Mouse (Mus musculus) midbrain, embryonic 12.5 days (tissue): ENCODE measurements at regions not wholly inside any gene's neighbourhood (a gene's known extent, or its start where the extent isn't known, plus 50 kb on each side); places are given as distances from the start of the nearest gene placed in this dataset.
A peak's percentile ranks its signal among the peaks of the same experiment; 100 is the strongest.

ENCODE experiments used
- ATAC-seq: fragments of 200-750 bp; cut with Nextera tagmentation; 2 replicates; pipeline ENCODE4 v1.8.0; 2017; ENCODE audit warnings: low read depth, moderate TSS enrichment, moderate library complexity; ENCODE audit not compliant: low FRiP score
- H3K27ac ChIP-seq: fragments of 300-500 bp; sonication (generic); replicated peaks from 2 replicates; pipeline ENCODE4 v1.5.1; 2016; ENCODE audit warnings: mild to moderate bottlenecking
- H3K27me3 ChIP-seq: fragments of 300-500 bp; sonication (generic); 2 replicates; pipeline ENCODE4 v1.6.1; 2016; ENCODE audit warnings: mild to moderate bottlenecking
- H3K36me3 ChIP-seq: fragments of 300-500 bp; sonication (generic); 2 replicates; pipeline ENCODE4 v1.6.1; 2016
- H3K4me1 ChIP-seq: fragments of 300-500 bp; sonication (generic); 2 replicates; pipeline ENCODE4 v1.6.1; 2016
- H3K4me2 ChIP-seq: fragments of 300-500 bp; sonication (generic); replicated peaks from 2 replicates; pipeline ENCODE4 v1.6.1; 2016; ENCODE audit warnings: mild to moderate bottlenecking, moderate library complexity
- H3K4me3 ChIP-seq: fragments of 300-500 bp; sonication (generic); 2 replicates; pipeline ENCODE4 v1.5.1; 2016; ENCODE audit warnings: mild to moderate bottlenecking
- H3K9ac ChIP-seq: fragments of 300-500 bp; sonication (generic); replicated peaks from 2 replicates; pipeline ENCODE4 v1.6.1; 2016; ENCODE audit warnings: mild to moderate bottlenecking, moderate library complexity
- H3K9me3 ChIP-seq: fragments of 300-500 bp; sonication (generic); 2 replicates; pipeline ENCODE4 v1.6.1; 2016; ENCODE audit warnings: mild to moderate bottlenecking
- WGBS: fragments of 180-500 bp; shearing (Covaris S2); methylation state at CpG from one replicate; pipeline ENCODE4 v1.1.7; 2016; 5-methylcytosine and 5-hydroxymethylcytosine counted together

- no peak for ATAC-seq
Measured at GRCm38 (mm10) chrX:67304907-67305603, 388.3 kb downstream of the Gm1140 start.

GRCm38 (mm10) chrX:67283908-67284307 lies 409.5 kb downstream of the Gm1140 start:
- Histone ChIP-seq H3K36me3 (no peaks in the 10 kb centered on the region), H3K27ac (no peak overlapping the region), H3K27me3 (no peaks in the 10 kb centered on the region), H3K9me3 (no peaks in the 10 kb centered on the region), H3K4me2 (no peak overlapping the region), H3K4me1 (no peaks in the 10 kb centered on the region), H3K9ac (no peak overlapping the region), H3K4me3 (no peak overlapping the region)
- no peak for ATAC-seq

More at GRCm38 (mm10) chrX:67304907-67305603, 388.3 kb downstream of the Gm1140 start:
- 54% methylated on average over 3 of the region's 3 CpGs for WGBS
- H3K9me3 ChIP-seq = no peaks in the 10 kb centered on the region
- no peak overlapping the region for H3K27ac ChIP-seq
- no peaks in the 10 kb centered on the region for H3K4me1 ChIP-seq
- H3K4me3 ChIP-seq = no peak overlapping the region
- H3K4me2 ChIP-seq = no peak overlapping the region
- H3K27me3 ChIP-seq = no peaks in the 10 kb centered on the region
- H3K9ac ChIP-seq = no peak overlapping the region
- H3K36me3 ChIP-seq = no peaks in the 10 kb centered on the region

GRCm38 (mm10) chrX:67283460-67283859 lies 409.9 kb downstream of the Gm1140 start:
- Histone ChIP-seq H3K4me3 (no peak overlapping the region), H3K27me3 (no peaks in the 10 kb centered on the region), H3K27ac (no peak overlapping the region), H3K9me3 (no peaks in the 10 kb centered on the region), H3K9ac (no peak overlapping the region), H3K4me1 (no peaks in the 10 kb centered on the region), H3K4me2 (no peak overlapping the region), H3K36me3 (no peaks in the 10 kb centered on the region)
- 0 out of 2 replicates have a peak, but pooled peaks have one; percentile 44 for ATAC-seq
- 51% methylated on average over 2 of the region's 2 CpGs for WGBS

GRCm38 (mm10) chrX:67282951-67283350 lies 410.4 kb downstream of the Gm1140 start:
- H3K27ac ChIP-seq = no peak overlapping the region
- H3K9me3 ChIP-seq = no peaks in the 10 kb centered on the region
- no peak overlapping the region for H3K4me2 ChIP-seq
- peak; percentile 60; the same call in 1 of the 2 replicates for ATAC-seq
- 47% methylated on average over 1 of the region's 1 CpGs for whole genome bisulfite sequencing
- H3K4me1 ChIP-seq = no peaks in the 10 kb centered on the region
- H3K27me3 ChIP-seq = no peaks in the 10 kb centered on the region
- no peaks in the 10 kb centered on the region for H3K36me3 ChIP-seq
- no peak overlapping the region for H3K4me3 ChIP-seq
- H3K9ac ChIP-seq = no peak overlapping the region

GRCm38 (mm10) chrX:67238578-67239328 lies 454.6 kb downstream of the Gm1140 start:
- Histone ChIP-seq H3K4me2 (no peak overlapping the region), H3K27me3 (no peaks in the 10 kb centered on the region), H3K9me3 (no peaks in the 10 kb centered on the region), H3K36me3 (no peaks in the 10 kb centered on the region), H3K9ac (no peak overlapping the region), H3K27ac (no peak overlapping the region), H3K4me3 (no peak overlapping the region), H3K4me1 (no peaks in the 10 kb centered on the region)
- no peak for ATAC-seq
- WGBS = 83% methylated on average over 1 of the region's 1 CpGs

- WGBS = 75% methylated on average over 1 of the region's 1 CpGs
Measured at GRCm38 (mm10) chrX:67210236-67210635, 483.1 kb downstream of the Gm1140 start.

More at GRCm38 (mm10) chrX:67210236-67210635, 483.1 kb downstream of the Gm1140 start:
- no peak for ATAC-seq
- H3K4me1 ChIP-seq = no peaks in the 10 kb centered on the region
- H3K9ac ChIP-seq = no peak overlapping the region
- H3K9me3 ChIP-seq = no peaks in the 10 kb centered on the region
- no peaks in the 10 kb centered on the region for H3K36me3 ChIP-seq
- no peak overlapping the region for H3K4me2 ChIP-seq
- no peak overlapping the region for H3K27ac ChIP-seq
- H3K4me3 ChIP-seq = no peak overlapping the region
- no peaks in the 10 kb centered on the region for H3K27me3 ChIP-seq
